Mouse (Mus musculus): ENCODE results near the gene Ybx2. TPM values are rescaled to one million over a fixed set of nuclear protein-coding genes. Genes with fewer than 3 reads are reported as not detected.
A peak's percentile ranks its signal among the peaks of the same experiment; 100 is the strongest.

Gene Ybx2
- polyA plus RNA-seq, 1 experiment from 2014 or later = 3.3 TPM

DNA sequence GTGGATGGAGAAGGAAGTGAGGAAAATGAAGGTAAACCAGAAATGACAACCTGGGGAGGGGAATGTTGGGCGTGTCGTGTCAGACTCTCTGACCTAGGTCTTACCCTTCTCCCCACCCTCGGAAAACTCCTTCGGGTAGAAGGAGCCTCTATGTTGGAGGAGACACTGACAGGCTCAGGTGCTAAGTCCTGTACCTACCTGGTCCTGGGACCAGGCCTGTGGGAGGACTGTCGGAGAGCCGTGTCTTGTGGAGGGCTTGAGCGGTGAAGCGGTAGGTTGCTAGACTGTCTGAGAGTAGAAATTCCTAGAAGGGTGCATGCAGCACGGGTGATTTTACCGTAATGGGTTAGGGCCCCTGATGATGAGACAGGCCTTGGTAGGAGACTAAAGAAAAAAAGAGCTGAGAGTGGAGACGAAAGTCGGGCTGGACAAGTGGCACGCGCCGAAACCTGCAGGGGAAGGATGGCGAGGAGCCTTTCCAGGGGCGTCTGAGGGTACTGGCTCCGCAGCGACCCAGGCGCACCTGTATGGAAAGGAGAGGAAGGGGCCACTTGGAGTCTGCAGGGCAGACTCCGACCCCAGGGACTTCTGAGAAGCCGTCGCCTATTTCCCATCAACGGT lies 29.2 kb downstream of the Ybx2 start, which contains the start of gene Cldn7:
Cldn7 (plus strand) TSS at position 130 of the 621 bp plus-strand sequence.
- Histone ChIP-seq H3K9ac (replicated peaks; ENCODE audit: low read depth, low read length) (no peak within 1 kb of the TSS), H3K9me3 (ENCODE audit: control insufficient read depth, low read length) (no peaks in the 10 kb centered on the region), H3K36me3 (ENCODE audit: control insufficient read depth, insufficient read depth) (peaks cover 13% of the 10 kb centered on the region), H3K27me3 (replicated peaks; ENCODE audit: control insufficient read depth, insufficient read depth, low read length) (peaks cover 52% of the 10 kb centered on the region), H3K4me2 (ENCODE audit: low read length) (no peak within 1 kb of the TSS), H3K4me1 (replicated peaks; ENCODE audit: control insufficient read depth, insufficient read depth, low read length) (peaks cover 6% of the 10 kb centered on the region), H3K27ac (ENCODE audit: low read length) (no peak within 1 kb of the TSS), H3K4me3 (replicated peaks; ENCODE audit: low read length) (no peak within 1 kb of the TSS; the same call in 1 of the 2 replicates)
- no peak for ATAC-seq
- 10% methylated on average over 24 of the region's 24 CpGs for WGBS

DNA sequence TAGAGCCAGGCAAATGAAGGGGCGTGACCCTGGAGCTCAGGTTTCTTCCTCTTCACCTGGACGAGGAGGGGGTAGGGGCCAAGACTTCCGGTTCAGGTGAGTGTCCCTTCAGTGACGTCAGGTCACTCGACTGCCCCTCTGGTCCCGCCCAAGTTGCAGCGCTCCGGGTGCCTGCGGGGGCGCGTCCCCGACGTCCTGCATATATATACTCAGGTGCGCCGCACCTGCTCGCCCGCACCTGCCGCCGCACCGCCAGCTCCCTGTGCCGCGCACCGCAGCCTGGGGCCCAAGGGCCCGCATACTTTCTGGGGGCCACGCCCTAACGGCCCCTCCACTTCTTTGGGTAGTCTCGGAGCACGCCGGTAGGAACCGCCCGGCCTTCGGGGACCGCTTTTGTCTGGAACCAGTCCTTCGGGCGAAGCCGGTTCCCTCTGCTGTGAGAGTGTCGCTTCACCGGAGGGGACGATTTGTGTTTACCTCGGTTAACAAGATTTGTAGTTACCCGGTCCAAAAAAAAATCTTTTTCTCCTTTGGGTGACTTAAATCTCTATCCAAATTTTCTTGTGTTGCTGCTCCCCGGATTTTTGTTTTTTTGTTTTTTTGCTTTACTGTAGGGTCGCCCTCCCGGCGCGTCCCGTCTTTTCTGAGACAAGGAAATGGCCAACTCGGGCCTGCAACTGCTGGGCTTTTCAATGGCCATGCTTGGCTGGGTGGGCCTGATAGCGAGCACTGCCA lies 29.8 kb downstream of the Ybx2 start:
- peaks cover 6% of the 10 kb centered on the region for H3K4me1 ChIP-seq (replicated peaks; ENCODE audit: control insufficient read depth, insufficient read depth, low read length)

DNA sequence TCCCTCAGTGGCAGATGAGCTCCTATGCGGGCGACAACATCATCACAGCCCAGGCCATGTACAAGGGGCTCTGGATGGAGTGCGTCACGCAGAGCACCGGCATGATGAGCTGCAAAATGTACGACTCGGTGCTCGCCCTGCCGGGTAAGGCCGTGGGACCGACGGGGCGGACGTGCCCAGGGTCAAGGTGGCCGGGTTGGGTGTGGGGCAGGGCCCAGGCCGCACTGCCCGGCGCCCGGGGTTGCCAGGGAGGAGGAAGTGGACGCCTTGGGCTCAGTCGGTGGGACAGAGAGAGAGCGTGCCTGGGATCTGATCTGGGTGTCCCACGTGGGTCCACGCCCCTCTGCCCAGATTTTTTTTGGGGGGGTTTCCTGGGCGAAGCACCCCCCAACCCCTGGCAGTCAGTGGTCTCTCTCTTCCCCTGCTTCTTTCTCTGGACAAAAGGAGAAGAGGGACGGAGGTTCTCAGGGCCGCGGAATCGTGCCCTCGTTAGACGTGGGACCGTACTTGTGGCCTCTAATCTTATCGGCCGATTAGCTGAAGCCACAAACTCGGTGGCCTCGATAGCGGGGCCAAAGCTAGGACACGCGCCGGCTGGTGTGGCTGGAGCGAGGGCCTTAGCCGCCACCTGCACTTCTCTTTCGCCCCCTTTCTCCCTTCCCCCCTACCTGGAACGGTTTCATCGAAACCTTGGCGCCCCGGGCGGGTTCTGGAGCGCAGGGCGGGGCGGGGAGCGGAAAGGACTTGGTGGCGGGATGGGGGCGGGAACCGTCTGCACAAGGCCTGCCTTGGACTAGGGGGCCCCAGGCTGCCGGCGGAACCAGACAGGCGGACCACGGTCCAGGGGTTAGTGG lies 30.6 kb downstream of the Ybx2 start:
- H3K9me3 ChIP-seq (ENCODE audit: control insufficient read depth, low read length) = no peaks in the 10 kb centered on the region
- 2% methylated on average over 58 of the region's 59 CpGs for WGBS
- H3K9ac ChIP-seq (replicated peaks; ENCODE audit: low read depth, low read length) = 0 out of 2 replicates have a peak overlapping the region, but pooled peaks have one; percentile 6
- peak overlapping the region; percentile 16 for H3K4me3 ChIP-seq (replicated peaks; ENCODE audit: low read length)
- H3K27ac ChIP-seq (ENCODE audit: low read length) = no peak overlapping the region
- no peak for ATAC-seq
- H3K27me3 ChIP-seq (replicated peaks; ENCODE audit: control insufficient read depth, insufficient read depth, low read length) = peaks cover 52% of the 10 kb centered on the region
- peak overlapping the region; percentile 35 for H3K4me2 ChIP-seq (ENCODE audit: low read length)
- H3K4me1 ChIP-seq (replicated peaks; ENCODE audit: control insufficient read depth, insufficient read depth, low read length) = peaks cover 6% of the 10 kb centered on the region
- peaks cover 20% of the 10 kb centered on the region for H3K36me3 ChIP-seq (ENCODE audit: control insufficient read depth, insufficient read depth)

More for the DNA sequence above, 29.8 kb downstream of the Ybx2 start:
- ATAC-seq = no peak
- H3K27ac ChIP-seq (ENCODE audit: low read length) = no peak overlapping the region
- H3K9ac ChIP-seq (replicated peaks; ENCODE audit: low read depth, low read length) = no peak overlapping the region
- no peak overlapping the region for H3K4me2 ChIP-seq (ENCODE audit: low read length)
- no peaks in the 10 kb centered on the region for H3K9me3 ChIP-seq (ENCODE audit: control insufficient read depth, low read length)
- peaks cover 52% of the 10 kb centered on the region for H3K27me3 ChIP-seq (replicated peaks; ENCODE audit: control insufficient read depth, insufficient read depth, low read length)
- H3K4me3 ChIP-seq (replicated peaks; ENCODE audit: low read length) = no peak overlapping the region; the same call in 1 of the 2 replicates
- WGBS = 2% methylated on average over 49 of the region's 49 CpGs
- peaks cover 17% of the 10 kb centered on the region for H3K36me3 ChIP-seq (ENCODE audit: control insufficient read depth, insufficient read depth)

DNA sequence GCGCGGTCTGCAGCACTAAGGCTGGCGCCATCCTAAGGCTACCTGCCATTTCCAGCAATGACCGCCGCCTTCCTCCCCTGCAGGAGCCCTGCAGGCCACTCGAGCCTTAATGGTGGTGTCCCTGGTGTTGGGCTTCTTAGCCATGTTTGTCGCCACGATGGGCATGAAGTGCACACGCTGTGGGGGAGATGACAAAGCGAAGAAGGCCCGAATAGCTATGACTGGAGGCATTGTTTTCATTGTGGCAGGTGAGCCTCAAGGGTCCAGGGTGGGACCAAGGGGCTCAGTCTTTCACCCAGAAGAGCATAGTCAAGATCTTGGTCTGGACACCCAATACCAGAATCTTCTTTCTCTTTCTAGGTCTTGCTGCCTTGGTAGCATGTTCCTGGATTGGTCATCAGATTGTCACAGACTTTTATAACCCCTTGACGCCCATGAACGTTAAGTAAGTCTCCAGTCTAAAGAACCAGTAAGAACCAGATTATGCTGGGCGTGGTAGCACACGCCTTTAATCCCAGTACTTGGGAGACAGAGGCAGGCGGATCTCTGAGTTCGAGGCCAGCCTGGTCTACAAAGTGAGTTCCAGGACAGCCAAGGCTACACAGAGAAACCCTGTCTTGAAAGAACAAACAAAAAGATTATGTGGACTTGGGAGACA lies 31.4 kb downstream of the Ybx2 start:
- no peaks in the 10 kb centered on the region for H3K9me3 ChIP-seq (ENCODE audit: control insufficient read depth, low read length)
- WGBS = 38% methylated on average over 17 of the region's 17 CpGs
- 0 out of 2 replicates have a peak overlapping the region, but pooled peaks have one; percentile 6 for H3K9ac ChIP-seq (replicated peaks; ENCODE audit: low read depth, low read length)
- H3K4me2 ChIP-seq (ENCODE audit: low read length) = peak overlapping the region; percentile 35
- H3K4me1 ChIP-seq (replicated peaks; ENCODE audit: control insufficient read depth, insufficient read depth, low read length) = peaks cover 6% of the 10 kb centered on the region
- ATAC-seq = no peak
- peak overlapping the region; percentile 16 for H3K4me3 ChIP-seq (replicated peaks; ENCODE audit: low read length)
- H3K36me3 ChIP-seq (ENCODE audit: control insufficient read depth, insufficient read depth) = peaks cover 25% of the 10 kb centered on the region
- H3K27me3 ChIP-seq (replicated peaks; ENCODE audit: control insufficient read depth, insufficient read depth, low read length) = peaks cover 52% of the 10 kb centered on the region
- H3K27ac ChIP-seq (ENCODE audit: low read length) = no peak overlapping the region

DNA sequence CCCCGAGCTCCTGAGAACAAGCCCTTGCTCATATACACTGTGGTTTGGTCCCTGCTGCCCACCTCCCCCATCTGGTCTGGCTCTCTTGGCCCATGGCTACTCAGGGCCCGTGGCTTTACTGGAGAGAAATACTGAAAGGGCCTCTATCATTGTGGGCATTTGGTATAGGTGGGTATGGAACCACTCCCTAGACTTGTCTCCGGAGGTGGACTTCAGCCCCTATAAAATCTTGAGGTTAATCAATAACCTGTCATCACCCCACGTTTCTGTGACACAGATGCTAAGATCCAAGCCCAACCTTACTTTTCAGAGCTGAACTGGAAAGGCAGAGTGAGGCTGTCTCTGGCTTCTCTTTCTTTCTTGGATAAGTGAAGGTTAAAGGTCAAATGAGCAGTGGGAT lies 33.2 kb downstream of the Ybx2 start:
- peaks cover 33% of the 10 kb centered on the region for H3K36me3 ChIP-seq (ENCODE audit: control insufficient read depth, insufficient read depth)
- H3K4me3 ChIP-seq (replicated peaks; ENCODE audit: low read length) = no peak overlapping the region
- WGBS = 90% methylated on average over 4 of the region's 4 CpGs
- peaks cover 36% of the 10 kb centered on the region for H3K27me3 ChIP-seq (replicated peaks; ENCODE audit: control insufficient read depth, insufficient read depth, low read length)
- H3K27ac ChIP-seq (ENCODE audit: low read length) = no peak overlapping the region
- no peak overlapping the region for H3K4me2 ChIP-seq (ENCODE audit: low read length)
- H3K9ac ChIP-seq (replicated peaks; ENCODE audit: low read depth, low read length) = no peak overlapping the region
- peaks cover 6% of the 10 kb centered on the region for H3K4me1 ChIP-seq (replicated peaks; ENCODE audit: control insufficient read depth, insufficient read depth, low read length)
- ATAC-seq = no peak
- H3K9me3 ChIP-seq (ENCODE audit: control insufficient read depth, low read length) = no peaks in the 10 kb centered on the region

- Histone ChIP-seq H3K4me3 (replicated peaks; ENCODE audit: low read length) (no peak overlapping the region), H3K36me3 (ENCODE audit: control insufficient read depth, insufficient read depth) (peaks cover 45% of the 10 kb centered on the region), H3K4me2 (ENCODE audit: low read length) (no peak overlapping the region), H3K27me3 (replicated peaks; ENCODE audit: control insufficient read depth, insufficient read depth, low read length) (peaks cover 27% of the 10 kb centered on the region), H3K9me3 (ENCODE audit: control insufficient read depth, low read length) (no peaks in the 10 kb centered on the region), H3K4me1 (replicated peaks; ENCODE audit: control insufficient read depth, insufficient read depth, low read length) (peaks cover 6% of the 10 kb centered on the region), H3K27ac (ENCODE audit: low read length) (no peak overlapping the region), H3K9ac (replicated peaks; ENCODE audit: low read depth, low read length) (no peak overlapping the region)
- ATAC-seq = no peak
- WGBS = 87% methylated on average over 6 of the region's 6 CpGs
Measured at GRCm38 (mm10) chr11:69970222-69970621, 34.6 kb downstream of the Ybx2 start.

GRCm38 (mm10) chr11:69970775-69971174 lies 35.2 kb downstream of the Ybx2 start:
- Histone ChIP-seq H3K4me1 (replicated peaks; ENCODE audit: control insufficient read depth, insufficient read depth, low read length) (peaks cover 6% of the 10 kb centered on the region), H3K36me3 (ENCODE audit: control insufficient read depth, insufficient read depth) (peaks cover 45% of the 10 kb centered on the region), H3K4me2 (ENCODE audit: low read length) (no peak overlapping the region), H3K4me3 (replicated peaks; ENCODE audit: low read length) (no peak overlapping the region), H3K27ac (ENCODE audit: low read length) (no peak overlapping the region), H3K9ac (replicated peaks; ENCODE audit: low read depth, low read length) (no peak overlapping the region), H3K9me3 (ENCODE audit: control insufficient read depth, low read length) (no peaks in the 10 kb centered on the region), H3K27me3 (replicated peaks; ENCODE audit: control insufficient read depth, insufficient read depth, low read length) (peaks cover 23% of the 10 kb centered on the region)
- 83% methylated on average over 3 of the region's 3 CpGs for WGBS
- no peak for ATAC-seq

DNA sequence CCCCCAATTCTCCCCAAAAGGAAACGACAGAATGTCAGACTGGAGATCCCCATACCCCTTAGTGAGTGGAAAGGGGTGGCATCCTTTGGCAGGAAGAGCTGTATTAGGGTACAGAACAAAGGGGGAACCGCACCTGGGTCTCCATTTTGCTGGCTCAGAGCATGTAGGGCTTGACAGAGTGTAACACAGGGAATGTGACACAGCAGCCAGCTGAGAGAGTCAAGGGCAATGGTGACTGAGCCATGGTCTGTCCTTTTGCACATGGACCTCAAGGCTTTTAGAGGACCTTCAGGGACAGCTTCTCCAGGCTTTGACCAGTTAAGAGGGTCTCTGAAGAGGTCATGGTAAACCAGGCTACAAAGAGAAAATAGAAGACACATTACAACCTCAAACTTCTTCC lies 39.3 kb downstream of the Ybx2 start:
- Histone ChIP-seq H3K9ac (replicated peaks; ENCODE audit: low read depth, low read length) (no peak overlapping the region), H3K9me3 (ENCODE audit: control insufficient read depth, low read length) (no peaks in the 10 kb centered on the region), H3K4me2 (ENCODE audit: low read length) (no peak overlapping the region), H3K36me3 (ENCODE audit: control insufficient read depth, insufficient read depth) (peaks cover 32% of the 10 kb centered on the region), H3K4me1 (replicated peaks; ENCODE audit: control insufficient read depth, insufficient read depth, low read length) (peaks cover 8% of the 10 kb centered on the region), H3K4me3 (replicated peaks; ENCODE audit: low read length) (no peak overlapping the region), H3K27me3 (replicated peaks; ENCODE audit: control insufficient read depth, insufficient read depth, low read length) (no peaks in the 10 kb centered on the region), H3K27ac (ENCODE audit: low read length) (no peak overlapping the region)
- no peak for ATAC-seq
- 96% methylated on average over 2 of the region's 2 CpGs for WGBS

All from forebrain, embryonic 16.5 days (tissue).